Mouse (Mus musculus): ENCODE measurements around the gene Pdpn. TPM values are rescaled to one million over a fixed set of nuclear protein-coding genes. Genes with fewer than 3 reads are reported as not detected.
A peak's percentile ranks its signal among the peaks of the same experiment; 100 is the strongest.

The Pdpn gene
- total RNA-seq, 2 experiments from 2014 or later, result not detected

DNA sequence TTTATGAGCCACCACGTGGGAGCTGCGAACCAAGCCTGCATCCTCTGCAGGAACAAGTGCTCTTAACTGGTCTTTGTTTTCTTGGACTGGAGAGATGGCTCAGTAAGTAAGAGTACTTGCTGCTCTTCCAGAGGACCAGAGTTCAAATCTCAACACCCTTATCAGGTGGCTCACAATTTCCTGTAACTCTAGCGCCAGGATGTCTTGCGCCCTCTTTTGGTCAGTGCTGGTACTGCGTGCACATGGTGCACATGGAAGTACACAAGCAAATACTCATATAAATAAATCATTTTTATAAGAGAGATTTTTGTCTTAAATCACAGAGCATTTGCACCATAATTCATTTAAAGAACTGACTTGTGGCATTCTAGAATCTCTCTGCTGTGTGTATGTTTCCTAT lies 51.3 kb downstream of the Pdpn start:
- ATAC-seq (replicated peaks; ENCODE audit: poor library complexity, severe bottlenecking), result peak; percentile 75

DNA sequence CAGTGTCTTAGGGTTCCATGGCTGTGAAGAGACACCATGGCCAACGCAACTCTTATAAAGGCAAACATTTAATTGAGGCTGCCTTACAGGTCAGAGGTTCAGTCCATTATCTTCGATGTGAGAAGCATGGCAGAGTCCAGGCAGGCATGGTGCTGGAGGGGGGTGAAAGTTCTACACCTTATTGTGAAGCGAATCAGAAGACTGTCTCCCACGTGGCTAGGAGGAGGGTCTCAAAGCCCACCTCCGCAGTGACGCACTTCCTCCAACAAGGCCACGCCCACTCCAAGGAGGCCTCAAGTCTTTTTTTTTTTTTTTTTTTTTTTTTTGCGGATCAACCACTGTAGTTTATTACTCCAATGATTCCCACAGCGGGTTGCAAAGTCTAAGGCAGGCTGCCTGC lies 58.1 kb downstream of the Pdpn start:
- no peak for ATAC-seq (replicated peaks; ENCODE audit: poor library complexity, severe bottlenecking)

DNA sequence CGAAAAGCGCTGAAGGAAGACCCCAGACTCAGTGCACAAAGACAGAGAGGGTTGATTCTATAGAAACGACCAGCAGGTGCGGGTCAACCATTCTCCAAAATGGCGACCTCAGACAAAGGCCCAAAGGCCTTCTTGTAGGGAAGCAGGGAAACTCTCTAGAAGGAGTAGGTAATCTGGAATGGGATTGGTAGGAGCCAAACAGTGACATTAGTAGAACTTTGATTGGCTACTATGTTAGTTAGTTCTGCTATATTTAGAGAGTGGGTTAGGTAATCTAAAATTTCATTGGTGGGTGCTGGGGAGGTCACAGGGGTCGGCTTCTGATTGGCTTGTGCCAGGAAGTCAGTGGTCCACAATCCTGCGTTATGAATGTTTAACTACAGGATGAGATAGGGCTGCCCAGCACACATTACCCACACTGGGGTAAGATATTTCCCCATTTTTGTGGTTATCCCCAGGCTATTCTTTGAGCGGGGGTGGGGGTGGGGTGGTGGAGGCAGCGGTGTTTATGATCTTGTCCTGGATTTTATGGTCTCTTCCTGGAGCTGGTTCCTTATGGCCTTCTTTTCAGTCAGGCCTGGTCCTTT lies 59.7 kb downstream of the Pdpn start:
- peak; percentile 73 for ATAC-seq (replicated peaks; ENCODE audit: poor library complexity, severe bottlenecking)

DNA sequence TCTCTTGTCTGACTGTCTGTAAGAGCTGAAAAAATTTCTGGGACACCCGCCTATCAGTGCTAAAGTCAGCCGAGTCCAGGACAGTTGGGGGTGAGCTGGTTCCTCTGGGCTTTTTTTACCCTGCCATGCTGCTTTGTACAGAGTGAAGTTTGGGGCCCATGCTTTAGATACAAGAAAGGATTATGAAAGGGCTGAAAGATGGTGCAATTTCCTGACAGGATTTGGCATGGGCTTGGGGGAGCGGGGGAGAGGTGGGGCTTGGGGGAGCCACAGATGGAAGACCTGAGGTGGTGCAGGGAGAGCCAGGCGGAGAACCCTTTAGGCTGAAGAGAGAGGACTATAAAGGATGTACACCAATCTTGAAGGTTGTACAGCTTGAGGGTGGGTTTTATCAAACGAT lies 60.2 kb downstream of the Pdpn start:
- ATAC-seq (replicated peaks; ENCODE audit: poor library complexity, severe bottlenecking), result peak; percentile 76

DNA sequence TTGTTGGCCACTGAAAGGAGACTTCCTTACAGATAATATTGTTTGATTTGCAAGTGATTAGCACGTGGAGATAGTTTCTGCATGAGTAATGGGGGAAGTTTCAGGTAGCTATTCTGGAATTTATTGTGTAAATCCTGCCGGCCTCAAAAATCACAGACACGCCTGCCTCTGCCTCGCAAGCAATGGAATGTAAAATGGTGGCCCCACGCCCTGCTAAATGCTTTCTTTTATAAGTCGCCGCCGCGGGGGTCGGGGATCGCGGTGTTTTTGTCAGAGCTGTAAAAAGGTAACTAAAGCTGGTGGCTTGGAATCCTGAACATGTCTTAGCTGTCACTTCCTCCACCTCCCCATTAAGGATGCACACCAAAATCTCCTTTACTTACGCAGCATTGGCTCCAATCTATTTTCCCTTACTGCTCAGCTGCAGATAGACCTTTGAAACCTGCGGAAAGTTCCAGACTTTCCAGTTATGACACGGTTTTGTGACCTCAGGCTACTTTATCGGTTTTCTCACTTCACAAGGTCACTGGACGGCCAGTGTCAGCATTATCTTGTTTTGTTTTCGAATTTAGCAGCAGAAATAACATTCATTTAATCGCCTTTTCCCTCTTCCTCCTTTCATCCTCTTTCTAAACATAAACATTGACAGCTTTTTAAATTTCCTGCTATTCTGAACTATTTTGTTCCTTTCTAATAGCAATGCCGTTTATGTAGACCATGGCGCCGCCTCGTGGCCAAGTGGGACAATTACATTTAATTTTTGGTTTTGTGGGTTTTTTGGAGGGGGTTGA lies 60.9 kb downstream of the Pdpn start:
- ATAC-seq (replicated peaks; ENCODE audit: poor library complexity, severe bottlenecking), result peak; percentile 43

DNA sequence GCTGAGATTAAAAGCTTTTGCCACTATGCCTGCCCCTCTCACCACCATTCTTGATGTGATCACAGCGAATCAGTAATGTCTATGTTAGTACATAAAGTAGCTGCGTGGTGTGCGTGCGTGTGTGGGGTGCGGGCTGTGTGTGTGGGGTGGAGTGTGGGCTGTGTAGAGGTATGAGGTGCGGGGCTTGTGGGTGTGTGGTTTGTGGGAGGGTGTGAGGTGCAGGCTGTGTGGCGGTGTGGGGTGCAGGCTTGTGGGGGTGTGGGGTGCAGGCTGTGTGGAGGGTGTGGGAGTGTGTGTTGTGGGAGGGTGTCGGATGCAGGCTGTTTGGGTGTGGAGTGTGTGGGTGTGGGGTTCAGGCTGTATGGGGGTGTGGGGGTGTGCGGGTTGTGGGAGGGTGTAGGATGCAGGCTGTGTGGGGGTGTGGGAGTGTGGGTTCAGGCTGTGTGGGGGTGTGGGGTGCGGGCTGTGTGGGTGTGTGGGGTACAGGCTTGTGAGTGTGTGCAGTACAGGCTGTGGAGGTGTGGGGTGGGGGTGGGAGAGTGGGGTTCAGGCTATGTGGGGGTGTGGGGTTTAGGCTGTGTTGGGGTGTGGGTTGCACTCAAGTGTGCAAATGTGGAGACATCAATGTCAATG lies 67.5 kb downstream of the Pdpn start:
- 0 out of 2 replicates have a peak, but pooled peaks have one; percentile 12 for ATAC-seq (replicated peaks; ENCODE audit: poor library complexity, severe bottlenecking)

DNA sequence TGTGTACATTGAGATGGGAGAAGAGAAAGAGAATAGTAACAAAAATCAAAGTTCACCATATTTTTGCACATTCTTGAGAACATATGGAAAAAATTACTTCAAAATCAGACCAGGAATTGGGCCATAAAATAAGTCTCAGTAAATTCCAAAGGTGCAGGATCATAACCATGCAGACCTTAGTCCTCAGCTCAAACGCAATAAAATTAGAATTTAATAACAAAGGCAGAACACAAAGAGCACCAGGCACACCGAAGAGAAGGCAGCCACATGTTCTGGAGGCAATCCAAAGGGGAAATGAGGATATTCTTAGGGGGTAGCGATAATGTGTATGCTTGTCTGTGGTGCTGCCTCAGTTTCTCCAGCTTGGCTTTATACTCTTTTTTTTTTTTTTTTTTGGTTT lies 68.3 kb downstream of the Pdpn start:
- ATAC-seq (replicated peaks; ENCODE audit: poor library complexity, severe bottlenecking), result no peak

DNA sequence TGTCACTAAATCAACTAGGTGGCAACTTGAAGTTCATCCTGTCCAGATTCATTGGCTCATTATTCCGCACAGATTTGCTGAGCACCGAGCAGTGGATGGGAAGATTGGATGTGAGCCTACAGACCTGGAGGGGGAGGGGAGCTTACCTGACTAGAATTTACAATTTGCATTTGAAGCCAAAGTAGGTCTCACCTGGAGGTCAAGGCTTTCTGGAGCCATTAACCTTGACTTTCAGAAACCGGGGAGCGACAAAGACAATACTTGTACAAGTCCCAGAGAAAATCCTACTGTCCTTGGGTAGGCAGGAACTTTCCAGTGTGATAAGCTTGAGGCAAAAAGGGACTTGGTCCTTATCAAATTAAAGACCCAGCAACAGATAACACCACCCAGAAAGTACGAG lies 71.4 kb downstream of the Pdpn start:
- ATAC-seq (replicated peaks; ENCODE audit: poor library complexity, severe bottlenecking), result no peak

DNA sequence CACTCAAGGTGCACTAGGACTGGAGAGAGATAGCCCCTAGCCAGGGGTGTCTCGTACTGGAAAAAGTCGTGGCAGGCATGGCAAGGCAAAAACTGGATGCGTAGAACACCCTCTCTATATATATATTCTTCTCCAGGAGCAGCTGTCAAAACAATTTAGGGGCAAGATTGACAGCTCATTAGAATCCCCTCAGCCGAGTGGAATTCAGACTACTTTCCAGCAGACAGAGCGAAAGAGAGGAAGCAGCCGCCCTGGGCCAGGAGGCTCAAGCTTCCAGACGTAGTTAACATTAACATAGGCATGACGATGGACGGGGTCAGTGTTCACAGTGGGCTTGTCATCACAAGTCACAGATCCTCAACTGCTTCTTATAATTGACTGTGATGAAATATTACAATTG lies 73.5 kb downstream of the Pdpn start:
- ATAC-seq (replicated peaks; ENCODE audit: poor library complexity, severe bottlenecking), result no peak

DNA sequence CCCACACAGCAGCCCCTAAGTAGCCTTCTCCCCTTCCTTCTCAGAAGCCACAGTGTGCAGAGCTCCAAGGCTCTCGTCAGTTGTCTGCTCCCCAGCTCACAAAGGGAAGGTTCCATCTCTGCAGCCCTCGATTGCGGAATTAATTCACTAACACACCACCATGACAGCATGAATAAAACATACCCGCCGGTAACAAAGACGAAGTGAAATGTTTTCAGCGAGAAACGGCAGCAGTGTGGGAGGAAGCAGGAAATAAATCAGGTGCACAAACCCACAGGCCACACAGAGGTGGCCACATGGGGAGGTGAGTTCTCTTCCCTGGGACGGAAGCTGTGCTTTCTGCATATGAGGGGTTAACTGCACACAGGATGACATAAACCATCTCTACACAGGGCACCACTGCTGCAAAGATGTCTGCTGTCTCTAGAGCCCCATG lies 80.0 kb downstream of the Pdpn start:
- peak; percentile 49 for ATAC-seq (replicated peaks; ENCODE audit: poor library complexity, severe bottlenecking)

DNA sequence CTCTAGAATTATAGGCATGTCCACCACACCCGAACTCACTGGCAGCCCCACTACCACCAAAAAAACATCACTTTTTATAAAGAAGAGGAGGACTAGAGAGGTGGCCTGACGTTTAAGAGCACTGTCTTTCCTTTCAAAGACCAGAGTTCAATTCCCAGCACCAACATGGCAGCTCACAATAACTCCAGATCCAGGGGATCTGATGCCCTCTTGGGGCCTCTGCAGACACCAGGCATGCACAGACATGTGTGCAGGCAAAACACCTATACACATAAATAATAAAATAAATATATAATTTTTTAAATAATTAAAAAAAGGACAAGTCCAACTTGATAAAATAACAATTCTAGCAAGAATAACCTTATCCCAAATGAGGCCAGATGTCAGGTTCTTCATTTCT lies 80.5 kb downstream of the Pdpn start:
- no peak for ATAC-seq (replicated peaks; ENCODE audit: poor library complexity, severe bottlenecking)

Other genes with a start within 250 kb of the Pdpn start
- 20.5 and 27.8 TPM in 2 replicates for gene Prdm2, start 86.6 kb downstream of the Pdpn start, total RNA-seq (2014; fragmentation: Nextera tagmentation)
- gene Prdm2, start 86.6 kb downstream of the Pdpn start, total RNA-seq (2017), result 11.0 and 12.4 TPM in 2 replicates
- gene Lrrc38, start 50.2 kb upstream of the Pdpn start, total RNA-seq (2014; fragmentation: Nextera tagmentation), result not detected in 2 replicates
- gene Lrrc38, start 50.2 kb upstream of the Pdpn start, total RNA-seq (2017), result not detected in 2 replicates
- not detected in 2 replicates for gene Pramel1, start 94.9 kb upstream of the Pdpn start, total RNA-seq (2014; fragmentation: Nextera tagmentation)
- not detected in 2 replicates for gene Pramel1, start 94.9 kb upstream of the Pdpn start, total RNA-seq (2017)
- gene Pramef8, start 112.9 kb upstream of the Pdpn start, total RNA-seq (2014; fragmentation: Nextera tagmentation), result 13.9 and 15.5 TPM in 2 replicates
- 8.5 and 10.4 TPM in 2 replicates for gene Pramef8, start 112.9 kb upstream of the Pdpn start, total RNA-seq (2017)
- not detected in 2 replicates for gene Oog4, start 150.8 kb upstream of the Pdpn start, total RNA-seq (2014; fragmentation: Nextera tagmentation)
- gene Oog4, start 150.8 kb upstream of the Pdpn start, total RNA-seq (2017), result not detected in 2 replicates
- not detected in 2 replicates for gene Gm13043, start 211.8 kb upstream of the Pdpn start, total RNA-seq (2014; fragmentation: Nextera tagmentation)
- not detected in 2 replicates for gene Gm13043, start 211.8 kb upstream of the Pdpn start, total RNA-seq (2017)
- gene Gm13040, start 236.4 kb upstream of the Pdpn start, total RNA-seq (2014; fragmentation: Nextera tagmentation), result not detected in 2 replicates
- gene Gm13040, start 236.4 kb upstream of the Pdpn start, total RNA-seq (2017), result not detected in 2 replicates

All from granulocyte monocyte progenitor cell, adult 5-6 weeks (primary cell).